Mouse (Mus musculus) right cerebral cortex, postnatal 14 days (tissue): ENCODE data around the gene Clec3a.

Experiments
- DNase-seq: peaks from one replicate; pipeline ENCODE4 v3.0.0; 2022

Gene Clec3a

GRCm38 (mm10) chr8:114458113-114458784 is 40.4 kb downstream of the Clec3a start:
- DNase-seq, result no peak

- no peak for DNase-seq
These were observed 42.7 kb downstream of the Clec3a start for GRCm38 (mm10) chr8:114460600-114460999.

- DNase-seq, result no peak
These were observed 44.7 kb downstream of the Clec3a start for GRCm38 (mm10) chr8:114462591-114462990.

- DNase-seq, result no peak
These were observed 45.4 kb downstream of the Clec3a start for GRCm38 (mm10) chr8:114463305-114463704.

DNA sequence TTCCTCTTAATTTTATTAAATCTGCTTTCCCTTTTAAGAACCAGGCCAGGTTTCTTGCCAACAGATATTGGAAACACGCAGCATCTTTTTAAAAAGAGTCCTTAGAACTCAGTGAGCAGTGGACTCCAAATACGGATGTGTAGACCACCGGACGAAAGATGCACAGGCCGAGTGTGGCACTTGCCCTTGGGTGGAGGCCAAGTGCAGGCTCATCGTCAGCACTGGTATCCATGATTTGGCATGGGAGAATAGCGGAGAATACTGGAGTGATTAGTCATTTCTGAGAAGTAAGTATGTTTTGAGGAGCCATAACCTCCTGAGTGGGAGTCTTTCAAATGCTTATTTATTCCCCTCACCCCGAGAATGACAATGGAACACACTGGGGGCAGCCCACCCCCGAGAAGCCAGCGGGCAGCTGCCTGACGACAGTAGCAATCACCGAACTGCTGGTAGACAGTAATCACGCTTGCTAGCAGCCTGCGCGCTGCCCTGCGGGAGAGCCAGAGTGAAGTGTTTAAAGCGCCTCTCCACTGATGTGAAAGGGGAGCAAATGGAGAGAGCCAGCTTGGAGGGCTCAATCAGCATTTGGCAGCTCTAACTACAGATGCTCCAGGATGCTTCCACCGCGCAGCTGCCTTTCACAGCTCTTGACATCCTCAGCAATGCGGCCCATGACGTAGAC is 50.8 kb downstream of the Clec3a start:
- no peak for DNase-seq

- no peak for DNase-seq
These were observed 51.3 kb downstream of the Clec3a start for GRCm38 (mm10) chr8:114469208-114469590.

GRCm38 (mm10) chr8:114473546-114473945 is 55.7 kb downstream of the Clec3a start:
- no peak for DNase-seq
